Mouse (Mus musculus) adrenal gland, postnatal 4 days (tissue): ENCODE results near the gene Akt2. TPM values are rescaled to one million over a fixed set of nuclear protein-coding genes. Genes with fewer than 3 reads are reported as not detected.

Experiments used
- total RNA-seq, 2 experiments: library from RNA; stranded (reverse); gene quantifications; 2 replicates each; pipeline ENCODE4 v1.2.3; 2021

The Akt2 gene
- total RNA-seq, 2 experiments from 2014 or later = 195 to 220 TPM

Other genes with a start within 250 kb of the Akt2 start
- gene Shkbp1, start 235.5 kb upstream of the Akt2 start, total RNA-seq = 10 to 100 TPM; 22.9 to 31.7 TPM
- gene Gm20479, start 234.1 kb upstream of the Akt2 start, total RNA-seq = 1 to 10 TPM in 1 of 2 experiments, not detected in 1; 2.5 TPM
- 1 to 10 TPM; 1.2 to 1.4 TPM for gene Sptbn4, start 143.9 kb upstream of the Akt2 start, total RNA-seq
- 10 to 100 TPM; 58.4 to 62.1 TPM for gene Blvrb, start 143.6 kb upstream of the Akt2 start, total RNA-seq
- gene Sertad3, start 117.8 kb upstream of the Akt2 start, total RNA-seq = 10 to 100 TPM; 16.7 to 17.3 TPM
- gene Sertad1, start 104.6 kb upstream of the Akt2 start, total RNA-seq = 10 to 100 TPM; 18.1 to 18.8 TPM
- 1 to 10 TPM; 7.0 to 8.8 TPM for gene Prx, start 92.2 kb upstream of the Akt2 start, total RNA-seq
- 1 to 10 TPM; 1.4 to 1.8 TPM for gene Hipk4, start 68.3 kb upstream of the Akt2 start, total RNA-seq
- gene Pld3, start 38.3 kb upstream of the Akt2 start, total RNA-seq = 100 to 1,000 TPM; 132 to 133 TPM
- gene 2310022A10Rik, start 38.3 kb upstream of the Akt2 start, total RNA-seq = 10 to 100 TPM; 21.6 to 28.0 TPM
- 1 to 10 TPM; 1.1 to 1.6 TPM for gene Ttc9b, start 62.4 kb downstream of the Akt2 start, total RNA-seq
- 10 to 100 TPM; 30.3 to 31.9 TPM for gene Map3k10, start 83.0 kb downstream of the Akt2 start, total RNA-seq
- 1 to 10 TPM; 2.9 to 3.5 TPM for gene Zfp607b, start 97.8 kb downstream of the Akt2 start, total RNA-seq
- 10 to 100 TPM; 21.6 to 23.0 TPM for gene Zfp60, start 139.8 kb downstream of the Akt2 start, total RNA-seq
- 10 to 100 TPM in 1 of 2 experiments, 1 to 10 TPM in 1; 10.0 to 12.5 TPM for gene Zfp626, start 215.6 kb downstream of the Akt2 start, total RNA-seq
- 1 to 10 TPM; 4.4 to 5.4 TPM for gene Zfp59, start 247.1 kb downstream of the Akt2 start, total RNA-seq